Mouse (Mus musculus) regulatory T cell (primary cell): ENCODE data around the gene Ampd1.

Experiments
- in situ Hi-C: fragments of 300-600 bp; cut with MboI, MseI; formaldehyde crosslinking; loops from one replicate; pipeline ENCODE4 v1.15.1; 2025; ENCODE audit warnings: high pct_unique_total_duplicates

The Ampd1 gene

DNA sequence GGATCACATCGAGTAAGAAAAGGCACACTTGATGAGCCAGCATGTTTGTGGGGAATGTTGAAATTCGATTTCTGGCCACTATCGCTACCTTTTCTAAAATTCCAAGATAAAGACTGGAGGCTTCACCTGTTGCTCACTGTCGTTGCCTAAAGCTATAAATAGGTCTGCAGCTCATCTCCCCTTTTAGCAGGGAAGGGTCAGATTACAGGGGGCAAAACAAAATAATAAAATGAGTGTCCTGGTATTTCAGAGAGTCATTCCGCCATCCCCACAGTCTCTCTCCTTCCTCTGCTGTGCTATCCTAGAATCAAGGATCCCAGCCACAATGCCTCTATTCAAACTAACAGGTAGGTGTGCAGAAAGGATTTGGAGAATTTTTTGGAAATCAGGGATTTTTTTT is at the start of gene Ampd1:
Gene Ampd1 (plus strand): TSS at position 244 of the 400 bp plus-strand sequence.
- in situ Hi-C loops: loop anchor here (10.0 kb wide), 1 partner anchor 281 kb away; no protein-coding TSS in a partner anchor

DNA sequence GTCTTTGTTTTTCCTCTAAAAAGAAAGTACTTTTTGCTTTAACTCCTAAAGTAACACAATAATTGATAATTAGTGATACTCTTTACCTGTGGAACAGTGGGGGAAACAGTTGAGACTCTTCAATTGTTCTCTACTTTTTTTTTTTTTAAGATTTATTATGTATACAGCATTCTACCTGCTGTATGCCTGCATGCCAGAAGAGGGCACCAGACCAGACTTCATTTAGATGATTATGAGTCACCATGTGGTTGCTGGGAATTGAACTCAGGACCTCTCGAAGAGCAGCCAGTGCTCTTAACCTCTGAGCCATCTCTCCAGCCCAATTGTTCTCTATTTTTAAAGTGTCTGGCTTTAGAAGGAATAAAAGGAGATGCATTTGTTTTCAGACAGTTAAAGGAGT is 47.6 kb upstream of the Ampd1 start:
- in situ Hi-C loops: loop anchor here (25.0 kb wide), 1 partner anchor 1611 kb away; the partner anchor contains the start of gene Slc16a1

DNA sequence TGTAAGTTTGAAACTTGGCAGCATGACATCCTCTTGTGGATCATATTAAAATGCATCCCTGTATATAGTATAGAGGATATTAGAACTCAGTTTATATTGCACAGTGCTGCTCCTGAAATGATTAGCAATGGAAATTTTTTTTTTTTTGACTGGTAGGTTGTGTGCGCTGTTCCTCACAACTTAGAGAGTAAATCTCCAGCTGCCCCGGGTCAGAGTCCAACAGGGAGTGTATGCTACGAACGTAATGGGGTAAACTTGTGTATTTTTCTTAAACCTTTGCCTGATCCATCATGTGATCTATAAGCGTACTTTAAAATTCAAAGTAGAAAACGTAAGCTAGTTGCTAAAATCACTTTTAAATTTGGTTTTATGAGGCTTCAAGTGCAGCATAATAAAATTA is 33.5 kb upstream of the Ampd1 start:
- in situ Hi-C loops: loop anchor here (25.0 kb wide), 1 partner anchor 1597 kb away; the partner anchor contains the start of gene Slc16a1

DNA sequence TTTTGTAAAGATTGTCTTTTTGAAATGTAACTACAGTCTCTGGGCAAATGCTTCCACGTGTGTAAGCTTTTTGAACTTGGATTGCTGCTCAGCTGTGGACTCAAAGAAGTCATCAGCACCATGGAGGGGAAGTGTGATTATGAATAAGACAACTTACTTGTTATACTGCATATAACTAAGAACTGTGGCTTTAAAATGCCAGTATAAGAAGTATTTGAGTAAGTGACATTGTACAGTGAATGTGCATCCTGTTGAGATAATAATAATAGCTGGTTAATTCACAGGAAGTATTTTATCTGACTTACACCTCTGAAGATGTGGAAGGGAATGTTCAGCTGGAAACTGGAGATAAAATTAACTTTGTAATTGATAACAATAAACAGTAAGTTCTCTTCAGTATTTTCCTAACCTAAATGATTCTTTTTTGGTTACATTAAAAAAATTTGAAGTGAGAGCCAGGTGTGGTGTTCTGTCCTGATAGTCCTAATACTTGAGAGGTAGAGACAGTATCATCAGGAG is 32.9 kb upstream of the Ampd1 start:
- in situ Hi-C loops: loop anchor here (25.0 kb wide), 1 partner anchor 1596 kb away; the partner anchor contains the start of gene Slc16a1

DNA sequence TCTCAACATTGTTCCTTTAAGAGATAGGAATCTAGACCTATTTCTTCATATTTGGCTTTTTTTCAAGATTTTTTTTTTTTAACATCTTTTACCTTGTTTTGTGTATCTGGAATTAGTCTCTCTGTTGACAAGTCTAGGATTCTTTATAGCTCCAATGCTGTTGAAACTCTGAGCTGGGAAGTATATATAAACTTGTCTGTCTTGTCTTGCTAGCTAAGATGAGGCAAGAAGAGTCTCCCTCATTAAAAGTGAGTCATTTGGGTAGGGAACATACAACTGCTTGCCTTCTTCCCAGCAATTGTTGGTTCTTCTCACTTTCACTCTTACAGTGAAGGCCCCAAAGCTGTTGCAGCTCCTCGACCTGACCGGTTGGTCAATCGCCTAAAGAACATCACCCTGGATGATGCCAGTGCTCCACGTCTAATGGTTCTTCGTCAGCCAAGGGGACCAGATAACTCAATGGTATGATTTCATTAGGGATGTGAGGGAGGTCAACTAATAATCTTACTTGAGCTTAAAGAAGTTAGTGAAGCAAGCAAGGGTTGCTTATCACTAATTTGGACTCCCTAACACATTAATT is 17.7 kb upstream of the Ampd1 start:
- in situ Hi-C loops: loop anchor here (10.0 kb wide), 1 partner anchor 829 kb away; no protein-coding TSS in a partner anchor

DNA sequence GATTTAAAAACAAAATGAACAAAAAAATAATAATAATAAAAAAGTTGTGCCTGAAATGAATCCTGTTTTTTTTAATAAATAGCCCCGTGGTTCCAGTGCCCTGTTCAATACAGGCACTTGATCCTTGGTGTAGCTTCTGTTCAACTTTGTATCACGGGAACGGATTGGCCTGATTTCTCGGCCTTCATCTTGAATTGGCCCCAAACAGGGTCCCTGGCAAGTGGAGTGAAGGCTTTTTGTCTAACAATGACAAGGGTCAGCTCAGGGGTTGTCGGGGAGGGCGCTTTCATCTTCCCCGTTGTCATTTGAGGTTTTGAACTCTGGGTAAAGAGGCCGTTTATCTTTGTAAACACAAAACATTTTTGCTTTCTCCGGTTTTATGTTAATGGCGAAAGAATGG is 16.1 kb upstream of the Ampd1 start:
- in situ Hi-C loops: loop anchor here (10.0 kb wide), 1 partner anchor 827 kb away; no protein-coding TSS in a partner anchor

DNA sequence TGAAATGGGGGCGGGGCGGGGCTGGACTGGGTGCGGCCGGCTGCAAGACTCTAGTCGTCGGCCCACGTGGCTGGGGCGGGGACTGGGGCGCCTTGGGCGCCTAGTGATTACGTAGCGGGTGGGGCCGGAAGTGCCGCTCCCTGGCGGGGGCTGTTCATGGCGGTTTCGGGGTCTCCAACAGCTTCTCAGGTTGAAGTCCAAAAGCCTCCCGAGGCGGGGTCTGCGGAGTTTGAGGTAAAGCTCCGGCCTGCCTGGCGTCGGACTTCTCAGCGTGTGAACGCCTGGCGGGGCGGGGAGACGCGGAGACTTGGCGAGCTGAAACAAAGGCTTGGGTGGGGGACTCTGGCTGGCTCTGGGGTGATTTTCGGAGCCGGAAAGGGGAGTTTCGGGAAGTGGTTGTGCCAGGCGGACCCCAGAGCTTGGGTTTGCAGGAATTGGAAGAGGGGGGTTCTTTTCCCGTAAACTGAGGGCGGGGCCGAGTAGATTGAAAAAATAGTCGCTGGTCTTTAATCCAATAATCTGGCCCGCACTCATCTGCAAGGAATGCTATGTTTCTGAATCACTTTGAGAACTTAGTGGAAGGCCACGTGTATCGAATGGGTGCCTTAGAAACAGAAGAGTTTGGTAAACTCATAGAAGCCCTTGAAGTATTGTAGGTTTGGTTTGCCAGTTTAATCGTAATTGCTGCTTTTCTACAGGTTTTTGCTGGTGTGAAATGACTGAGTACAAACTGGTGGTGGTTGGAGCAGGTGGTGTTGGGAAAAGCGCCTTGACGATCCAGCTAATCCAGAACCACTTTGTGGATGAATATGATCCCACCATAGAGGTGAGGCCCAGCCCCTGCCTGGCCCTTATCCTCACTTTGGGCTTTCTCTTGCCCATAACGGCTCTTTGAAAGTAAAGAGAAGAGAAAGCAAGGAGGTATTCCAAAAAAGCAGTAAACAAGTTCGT is 15.3 kb upstream of the Ampd1 start, which contains the start of gene Nras:
Gene Nras (plus strand): TSS at position 79 of the 951 bp plus-strand sequence.
- in situ Hi-C loops: loop anchor here (10.0 kb wide), 1 partner anchor 826 kb away; no protein-coding TSS in a partner anchor

DNA sequence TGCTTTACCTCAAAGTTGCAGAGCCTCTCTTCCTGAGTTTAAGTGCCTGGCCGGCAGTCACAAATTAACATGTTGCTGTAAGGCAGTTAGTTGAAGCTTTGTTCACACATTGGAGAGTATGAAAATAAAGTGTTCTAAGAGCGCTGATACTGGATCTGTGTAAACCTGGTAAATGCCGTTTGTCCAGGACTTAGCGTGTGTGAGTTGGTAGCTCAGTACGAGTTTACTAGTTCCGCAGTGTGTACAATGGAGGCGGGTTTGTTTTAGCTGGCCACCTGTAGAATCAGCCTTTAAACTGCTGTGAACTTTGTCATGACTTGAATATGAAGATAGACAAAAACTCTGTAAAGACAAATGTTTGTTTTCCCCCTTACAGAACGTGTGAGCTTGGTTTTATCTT is 6.9 kb upstream of the Ampd1 start:
- in situ Hi-C loops: no loop called here

DNA sequence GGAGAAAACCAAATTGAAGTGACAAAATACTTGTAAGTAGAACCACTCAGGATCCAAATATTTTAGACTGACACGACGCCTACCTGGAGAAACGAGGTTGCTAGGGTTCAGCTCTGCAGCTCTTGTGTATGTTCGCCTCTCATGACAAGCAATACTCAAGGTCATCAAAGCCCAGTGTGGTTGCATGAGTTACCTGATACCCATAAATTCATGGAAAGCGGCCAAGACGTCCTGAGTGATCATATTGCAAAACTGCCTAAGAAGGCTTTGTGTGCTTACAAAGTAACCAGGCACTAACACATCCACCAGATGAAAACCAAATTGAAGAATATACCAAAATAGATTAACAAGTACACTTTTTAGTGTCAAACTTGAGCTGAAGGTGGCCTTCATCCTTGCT is 4.8 kb upstream of the Ampd1 start:
- in situ Hi-C loops: no loop called here

DNA sequence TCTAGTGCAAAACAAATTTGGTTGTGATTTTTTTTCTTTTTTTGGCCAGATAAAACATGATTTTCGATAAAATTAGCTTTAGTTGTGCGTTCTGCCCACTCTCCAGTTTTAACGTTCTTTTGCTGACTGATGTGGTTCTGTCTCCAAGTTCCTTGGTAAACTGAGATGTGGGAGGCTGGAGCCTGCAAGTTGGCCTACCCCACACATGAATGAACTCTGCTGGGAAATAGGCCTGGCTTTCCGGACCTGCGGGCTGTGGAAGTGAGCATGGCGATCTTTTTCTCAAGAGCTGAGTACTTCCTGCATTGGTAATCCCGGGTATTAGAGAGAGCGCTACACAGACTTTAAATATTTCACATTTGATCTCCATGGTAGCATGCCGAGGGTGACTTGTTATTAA is 2.1 kb downstream of the Ampd1 start:
- in situ Hi-C loops: loop anchor here (5.0 to 10.0 kb wide), 2 partner anchors 71 to 279 kb away; no protein-coding TSS in a partner anchor

DNA sequence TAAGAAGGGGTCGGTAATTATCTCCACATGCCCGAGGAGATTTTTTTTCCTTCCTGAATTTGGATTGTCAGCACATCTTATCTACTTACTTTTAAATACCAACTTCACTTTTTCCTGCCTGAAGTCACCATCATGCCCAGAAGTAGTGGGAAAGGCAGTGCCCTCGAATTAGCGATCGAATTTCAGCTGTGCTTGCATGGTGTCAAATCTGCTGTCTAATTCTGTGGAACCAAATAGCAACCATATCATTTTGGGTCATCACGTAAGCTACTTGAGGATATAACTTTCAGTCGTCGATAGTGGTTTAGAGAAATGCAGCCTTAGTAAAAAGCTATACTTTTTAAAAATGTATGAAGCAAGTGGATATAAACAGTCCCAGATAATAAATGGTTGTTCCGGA is 2.7 kb downstream of the Ampd1 start:
- in situ Hi-C loops: loop anchor here (5.0 to 10.0 kb wide), 2 partner anchors 71 to 278 kb away; no protein-coding TSS in a partner anchor

DNA sequence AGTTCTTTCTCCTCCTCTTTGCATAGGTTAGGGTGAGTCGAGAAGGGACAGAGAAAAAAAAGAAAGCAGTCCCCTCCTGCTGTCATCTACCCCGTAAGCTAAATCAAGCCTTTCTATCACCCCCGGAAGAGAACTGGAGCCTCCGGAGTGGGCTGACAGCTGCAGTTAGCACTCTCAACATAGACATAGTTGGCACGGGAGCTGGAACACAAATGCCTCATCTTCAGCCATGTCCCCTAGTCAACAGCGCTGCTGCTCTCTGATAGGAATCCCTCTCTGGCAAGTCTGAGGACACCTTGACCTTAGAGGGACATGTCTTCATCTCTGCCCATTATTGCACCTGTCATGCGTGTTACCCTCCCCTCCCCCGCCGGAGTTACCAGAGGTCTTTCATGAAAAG is 5.5 kb downstream of the Ampd1 start:
- in situ Hi-C loops: loop anchor here (5.0 to 10.0 kb wide), 2 partner anchors 68 to 276 kb away; no protein-coding TSS in a partner anchor

DNA sequence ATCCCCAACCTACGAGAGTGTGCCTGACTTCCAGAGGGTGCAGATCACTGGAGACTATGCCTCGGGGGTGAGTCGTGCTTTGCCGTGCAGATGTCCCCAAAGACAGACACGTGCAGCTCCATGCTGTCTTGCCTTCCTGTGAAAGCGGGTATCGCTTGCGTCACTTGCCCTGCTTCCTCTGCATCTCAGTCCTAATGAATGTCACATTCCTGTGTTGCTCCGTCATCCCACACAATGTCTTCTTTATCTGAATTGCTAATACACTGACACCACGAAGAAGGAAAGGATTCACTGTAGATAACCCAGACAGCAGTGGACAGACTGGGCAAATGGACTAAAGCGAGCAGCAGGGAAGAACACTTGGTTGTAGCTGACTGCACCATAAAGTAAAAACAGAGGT is 7.2 kb downstream of the Ampd1 start:
- in situ Hi-C loops: no loop called here

DNA sequence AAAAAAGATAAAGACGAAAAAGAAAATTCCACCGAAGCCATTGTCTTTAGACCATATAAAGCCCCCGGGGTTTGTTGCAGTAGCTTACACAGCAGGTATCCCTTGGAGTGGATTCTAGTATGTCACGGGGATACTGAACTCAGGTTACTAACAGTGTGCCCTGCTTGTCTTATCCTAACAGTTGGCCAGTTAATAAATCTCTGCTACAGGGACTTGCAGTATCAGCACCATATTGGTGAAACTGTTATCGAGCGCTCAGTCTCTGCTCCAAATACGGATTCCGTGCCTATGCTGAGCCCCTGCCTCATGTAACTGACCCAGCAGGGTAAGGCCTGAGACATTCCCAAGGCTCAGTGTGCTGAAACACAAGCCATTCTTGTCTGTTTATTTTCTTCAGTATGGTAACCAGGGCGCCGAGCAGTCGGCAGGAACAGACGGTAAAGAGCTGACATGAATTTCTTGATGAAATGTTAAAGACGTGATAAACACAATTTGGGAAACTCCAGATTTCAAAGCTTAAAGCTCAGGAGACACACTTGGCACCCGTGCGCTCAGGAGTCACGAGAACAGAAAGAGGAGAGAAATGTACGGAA is 8.1 kb downstream of the Ampd1 start:
- in situ Hi-C loops: no loop called here

DNA sequence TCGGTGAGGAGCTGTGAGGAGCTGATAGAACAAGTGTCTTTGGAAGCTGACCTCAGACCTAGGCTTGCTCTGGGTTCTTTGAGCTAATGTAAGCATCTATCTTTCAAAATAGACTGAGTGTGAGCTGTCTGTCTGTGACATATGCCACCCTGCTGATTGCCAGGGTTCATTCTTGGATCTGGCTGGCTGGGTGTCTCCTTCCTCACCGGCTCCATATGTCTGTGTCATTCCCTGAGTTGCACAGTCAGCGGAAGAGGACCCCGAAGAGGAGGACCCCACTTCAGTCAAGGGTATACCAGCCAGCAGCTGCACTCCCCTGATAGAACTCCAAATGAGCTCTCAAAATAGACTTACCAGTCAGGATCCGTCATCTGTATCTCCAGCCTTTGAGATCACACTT is 8.9 kb downstream of the Ampd1 start:
- in situ Hi-C loops: no loop called here

DNA sequence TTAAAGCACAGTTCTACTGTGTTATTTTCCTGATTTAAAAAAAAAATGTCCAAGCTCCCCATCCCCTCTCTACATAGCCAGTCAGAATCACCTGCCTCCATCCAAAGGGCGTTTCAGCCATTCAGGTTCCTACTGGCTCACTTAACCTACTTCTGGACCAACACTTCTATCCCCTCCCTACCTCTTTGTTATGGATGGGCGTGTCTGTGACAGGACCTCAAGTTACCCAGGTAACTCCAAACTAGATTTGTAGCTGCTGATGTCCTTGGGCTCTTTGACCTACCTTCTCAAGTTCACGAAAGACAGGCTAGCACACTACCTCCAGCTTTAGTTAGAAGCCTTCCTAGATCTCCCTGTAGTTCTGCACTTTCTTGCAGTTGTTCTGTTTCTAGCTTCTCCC is 12.2 kb downstream of the Ampd1 start:
- in situ Hi-C loops: no loop called here

DNA sequence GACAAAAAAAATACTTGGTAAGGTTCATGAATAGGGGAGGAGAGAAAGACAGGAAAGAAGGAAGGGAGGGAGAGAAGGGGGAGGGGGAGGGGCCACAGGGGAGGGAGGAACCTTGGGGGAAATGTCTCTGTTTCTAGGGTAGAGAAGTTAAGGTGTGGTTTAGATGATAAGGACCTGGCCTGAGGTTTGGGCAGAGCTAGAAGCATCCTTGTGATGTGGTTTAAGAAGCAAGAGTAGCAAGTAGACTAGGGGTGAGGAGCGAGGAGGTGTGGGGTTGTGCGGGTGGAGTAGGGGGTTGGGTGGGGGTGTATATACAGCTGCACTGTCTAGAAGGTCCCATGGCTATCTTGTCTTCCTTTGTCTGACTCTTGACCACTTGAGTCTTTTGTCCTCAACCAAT is 17.9 kb downstream of the Ampd1 start:
- in situ Hi-C loops: loop anchor here (5.0 kb wide), 1 partner anchor 91 kb away; no protein-coding TSS in a partner anchor

DNA sequence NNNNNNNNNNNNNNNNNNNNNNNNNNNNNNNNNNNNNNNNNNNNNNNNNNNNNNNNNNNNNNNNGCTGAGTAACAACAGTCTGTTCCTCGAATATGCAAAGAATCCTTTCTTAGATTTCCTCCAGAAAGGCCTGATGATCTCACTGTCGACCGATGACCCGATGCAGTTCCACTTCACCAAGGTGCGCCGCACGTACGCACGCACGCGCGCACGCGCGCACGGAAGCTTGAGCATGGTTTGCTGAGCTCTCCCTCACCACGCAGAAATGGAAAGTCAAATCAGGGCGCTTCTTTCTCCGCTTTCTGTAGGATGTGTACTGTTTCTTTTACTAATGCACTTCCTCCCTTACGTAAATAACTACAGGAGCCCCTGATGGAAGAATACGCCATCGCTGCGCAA is 24.8 kb downstream of the Ampd1 start:
- in situ Hi-C loops: no loop called here

DNA sequence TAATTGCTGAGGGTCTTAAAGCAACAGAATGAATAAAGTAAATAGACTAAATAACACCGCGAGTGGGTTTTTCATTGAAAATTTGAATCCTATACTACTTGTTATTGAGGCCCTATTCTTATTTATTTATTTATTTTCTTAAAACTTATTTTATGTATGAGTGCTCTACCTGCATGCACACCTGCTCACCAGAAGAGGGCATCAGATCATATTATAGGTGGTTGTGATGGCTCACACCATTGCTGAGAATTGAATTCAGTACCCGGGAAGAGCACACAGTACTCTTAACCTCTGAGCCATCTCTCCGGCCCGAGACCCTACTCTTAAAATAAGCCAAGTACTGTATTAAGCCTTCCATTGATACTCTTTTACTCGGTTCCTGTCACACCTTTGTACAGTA is 25.9 kb downstream of the Ampd1 start:
- in situ Hi-C loops: no loop called here

DNA sequence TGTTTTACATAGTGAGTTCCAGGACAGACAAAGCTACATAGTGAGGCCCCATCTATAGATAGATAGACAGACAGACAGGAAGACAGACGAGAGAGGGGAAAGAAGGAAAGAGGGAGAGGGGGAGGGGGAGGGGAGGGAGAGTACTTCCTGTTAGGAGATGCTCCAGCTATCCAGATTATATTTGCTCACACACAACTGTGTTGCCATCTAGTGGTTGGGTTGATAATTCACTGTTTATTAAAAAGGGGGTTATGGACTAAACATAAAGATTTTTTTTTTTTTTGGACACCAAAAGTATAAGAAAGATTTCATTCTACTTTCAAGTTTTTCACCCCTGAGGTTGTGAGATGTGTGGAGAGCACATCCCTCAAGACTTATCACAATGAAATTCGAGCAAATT is 26.9 kb downstream of the Ampd1 start:
- in situ Hi-C loops: no loop called here

DNA sequence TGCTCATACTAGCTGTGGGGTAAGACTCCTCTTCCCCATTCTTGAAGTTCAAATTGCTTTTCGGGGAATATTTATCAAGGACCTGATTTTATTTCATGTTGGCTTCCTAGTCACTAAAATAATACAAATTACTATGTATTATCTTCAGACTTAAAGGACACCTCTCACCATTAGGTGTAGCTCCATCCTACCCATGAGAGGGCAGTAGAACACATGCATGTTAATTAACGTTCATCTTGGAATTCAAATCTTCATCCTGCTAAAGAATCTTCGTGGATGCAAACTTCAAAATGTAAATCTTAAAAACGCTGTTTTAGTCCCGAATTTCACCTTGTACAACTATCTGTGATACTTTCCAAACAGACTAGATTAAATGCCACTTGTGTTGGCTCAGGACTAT is 27.4 kb downstream of the Ampd1 start:
- in situ Hi-C loops: no loop called here

DNA sequence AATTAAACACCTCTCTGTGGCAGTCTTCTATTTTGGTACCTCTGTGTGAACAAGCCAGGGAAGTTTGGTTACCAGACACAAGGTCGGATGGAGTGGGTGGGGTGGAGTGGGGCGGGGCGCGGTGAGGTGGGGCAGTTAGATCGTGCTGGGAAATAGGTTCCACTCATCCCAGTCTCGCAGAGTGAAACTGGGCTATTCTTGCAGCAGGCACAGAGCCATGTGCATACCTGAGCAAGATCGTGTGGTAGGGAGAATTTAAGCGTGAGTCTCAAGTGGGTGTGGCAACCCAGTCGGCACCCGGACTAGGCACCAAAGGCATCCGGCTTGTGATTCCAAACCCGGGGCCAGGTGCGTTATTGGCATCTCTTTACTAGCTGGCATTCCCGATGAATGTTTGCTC is 28.1 kb downstream of the Ampd1 start:
- in situ Hi-C loops: no loop called here
